Mouse (Mus musculus): ENCODE measurements around the gene Tmem131.

- TF ChIP-seq CTCF (conservative IDR thresholded peaks at IDR 0.05 in 1 of 2, IDR thresholded peaks at IDR 0.05 in 1 of 2; ENCODE audit: low read depth in 2 of 2, low read length in 2 of 2) (0 out of 4 replicates have a peak, but pooled peaks of 1 of the 2 experiments have one; percentile 13), RAD21 (IDR thresholded peaks at IDR 0.05; ENCODE audit: low read depth, low read length) (no peak), ZKSCAN1 (IDR thresholded peaks at IDR 0.05; ENCODE audit: borderline replicate concordance, low read depth, low read length) (no peak), RCOR1 (conservative IDR thresholded peaks at IDR 0.05; ENCODE audit: low read depth, low read length) (no peak), USF1 (IDR thresholded peaks at IDR 0.05; ENCODE audit: low read depth, low read length) (no peak), ZNF384 (IDR thresholded peaks at IDR 0.05; ENCODE audit: low read depth, low read length) (no peak), BHLHE40 (IDR thresholded peaks at IDR 0.05; ENCODE audit: low read depth, low read length) (no peak), MAX (IDR thresholded peaks at IDR 0.05; ENCODE audit: low read length) (no peak), MAZ (IDR thresholded peaks at IDR 0.05; ENCODE audit: low read depth, low read length) (no peak), ZC3H11A (IDR thresholded peaks at IDR 0.05; ENCODE audit: low read depth, low read length) (no peak), MYC (IDR thresholded peaks at IDR 0.05; ENCODE audit: low read depth, low read length) (no peak), TCF12 (IDR thresholded peaks at IDR 0.05; ENCODE audit: low read depth, low read length) (no peak), EP300 (IDR thresholded peaks at IDR 0.05; ENCODE audit: low read length) (no peak), POLR2A (IDR thresholded peaks at IDR 0.05; ENCODE audit: low read depth, low read length) (no peak)
Measured at GRCm38 (mm10) chr1:36848036-36848435, 95.4 kb downstream of the Tmem131 start.

All from CH12.LX (cell line).